Mouse (Mus musculus) limb, embryonic 10.5 days (tissue): ENCODE measurements at regions not wholly inside any gene's neighbourhood (a gene's known extent, or its start where the extent isn't known, plus 50 kb on each side); places are given as distances from the start of the nearest gene placed in this dataset.
A peak's percentile ranks its signal among the peaks of the same experiment; 100 is the strongest.

Experiments
- DNase-seq: peaks from one replicate; pipeline ENCODE4 v3.0.0-alpha.2; 2017; ENCODE audit warnings: low spot score
- H3K27ac ChIP-seq: fragments of 300-500 bp; sonication (generic); 2 replicates; pipeline ENCODE4 v1.5.1; 2016; ENCODE audit warnings: mild to moderate bottlenecking
- H3K27me3 ChIP-seq: fragments of 300-500 bp; sonication (generic); 2 replicates; pipeline ENCODE4 v1.6.1; 2016; ENCODE audit warnings: low read depth, mild to moderate bottlenecking; ENCODE audit not compliant: poor library complexity, severe bottlenecking
- H3K36me3 ChIP-seq: fragments of 300-500 bp; sonication (generic); 2 replicates; pipeline ENCODE4 v1.6.1; 2016; ENCODE audit warnings: mild to moderate bottlenecking, moderate library complexity
- H3K4me1 ChIP-seq: fragments of 300-500 bp; sonication (generic); 2 replicates; pipeline ENCODE4 v1.6.1; 2016
- H3K4me3 ChIP-seq: fragments of 300-500 bp; sonication (generic); 2 replicates; pipeline ENCODE4 v1.5.1; 2016; ENCODE audit warnings: mild to moderate bottlenecking, moderate library complexity
- H3K9me3 ChIP-seq: fragments of 300-500 bp; sonication (generic); replicated peaks from 2 replicates; pipeline ENCODE4 v1.6.1; 2016; ENCODE audit warnings: mild to moderate bottlenecking
- WGBS: fragments of 180-500 bp; shearing (Covaris S2); methylation state at CpG from one replicate; pipeline ENCODE4 v1.1.7; 2016; 5-methylcytosine and 5-hydroxymethylcytosine counted together

- Histone ChIP-seq H3K27ac (no peak overlapping the region), H3K9me3 (no peaks in the 10 kb centered on the region), H3K4me1 (peaks cover 1% of the 10 kb centered on the region; the same call in 1 of the 2 replicates), H3K27me3 (no peaks in the 10 kb centered on the region), H3K36me3 (no peaks in the 10 kb centered on the region), H3K4me3 (no peak overlapping the region)
- 96% methylated on average over 1 of the region's 1 CpGs for WGBS
- no peak for DNase-seq
Observed at GRCm38 (mm10) chr3:100401080-100401479, 88.0 kb downstream of the Tent5c start.

- H3K36me3 ChIP-seq, result no peaks in the 10 kb centered on the region
- 90% methylated on average over 3 of the region's 3 CpGs for WGBS
- no peak overlapping the region for H3K27ac ChIP-seq
- no peak overlapping the region for H3K4me3 ChIP-seq
- H3K4me1 ChIP-seq, result peaks cover 21% of the 10 kb centered on the region
- no peaks in the 10 kb centered on the region for H3K27me3 ChIP-seq
- no peak for DNase-seq
- H3K9me3 ChIP-seq, result no peaks in the 10 kb centered on the region
Observed at GRCm38 (mm10) chr3:100397491-100397890, 91.6 kb downstream of the Tent5c start.

GRCm38 (mm10) chr3:100394911-100395604 lies 94.1 kb downstream of the Tent5c start:
- DNase-seq, result no peak
- Histone ChIP-seq H3K4me3 (no peak overlapping the region), H3K27ac (peak overlapping the region; percentile 46; the same call in 1 of the 2 replicates), H3K36me3 (no peaks in the 10 kb centered on the region), H3K4me1 (peaks cover 21% of the 10 kb centered on the region), H3K27me3 (no peaks in the 10 kb centered on the region), H3K9me3 (no peaks in the 10 kb centered on the region)
- 42% methylated on average over 9 of the region's 9 CpGs for WGBS

- no peaks in the 10 kb centered on the region for H3K36me3 ChIP-seq
- H3K4me1 ChIP-seq, result peaks cover 21% of the 10 kb centered on the region
- no peak for DNase-seq
- H3K9me3 ChIP-seq, result no peaks in the 10 kb centered on the region
- no peak overlapping the region for H3K4me3 ChIP-seq
- H3K27me3 ChIP-seq, result no peaks in the 10 kb centered on the region
- no peak overlapping the region for H3K27ac ChIP-seq
- WGBS, result 81% methylated on average over 1 of the region's 1 CpGs
Observed at GRCm38 (mm10) chr3:100393956-100394355, 95.2 kb downstream of the Tent5c start.

- DNase-seq, result no peak
- H3K27me3 ChIP-seq, result no peaks in the 10 kb centered on the region
- 73% methylated on average over 1 of the region's 1 CpGs for WGBS
- H3K4me1 ChIP-seq, result no peaks in the 10 kb centered on the region
- no peaks in the 10 kb centered on the region for H3K36me3 ChIP-seq
- H3K4me3 ChIP-seq, result no peak overlapping the region
- no peak overlapping the region for H3K27ac ChIP-seq
- no peaks in the 10 kb centered on the region for H3K9me3 ChIP-seq
Observed at GRCm38 (mm10) chr3:100382181-100382580, 106.9 kb downstream of the Tent5c start.

- no peaks in the 10 kb centered on the region for H3K4me1 ChIP-seq
- H3K4me3 ChIP-seq, result no peak overlapping the region
- H3K27me3 ChIP-seq, result no peaks in the 10 kb centered on the region
- no peaks in the 10 kb centered on the region for H3K9me3 ChIP-seq
- H3K36me3 ChIP-seq, result no peaks in the 10 kb centered on the region
- no peak for DNase-seq
- no peak overlapping the region for H3K27ac ChIP-seq
- 84% methylated on average over 2 of the region's 2 CpGs for WGBS
Observed at GRCm38 (mm10) chr3:100381363-100381762, 107.8 kb downstream of the Tent5c start.

GRCm38 (mm10) chr3:100376162-100376561 lies 113.0 kb downstream of the Tent5c start:
- WGBS, result 78% methylated on average over 1 of the region's 1 CpGs
- H3K27ac ChIP-seq, result no peak overlapping the region
- H3K4me3 ChIP-seq, result no peak overlapping the region
- H3K9me3 ChIP-seq, result no peaks in the 10 kb centered on the region
- no peak for DNase-seq
- no peaks in the 10 kb centered on the region for H3K27me3 ChIP-seq
- H3K4me1 ChIP-seq, result no peaks in the 10 kb centered on the region
- no peaks in the 10 kb centered on the region for H3K36me3 ChIP-seq

GRCm38 (mm10) chr3:100366884-100367840 lies 122.0 kb downstream of the Tent5c start:
- WGBS, result 79% methylated on average over 7 of the region's 7 CpGs
- no peak overlapping the region for H3K4me3 ChIP-seq

GRCm38 (mm10) chr3:100366447-100366846 lies 122.7 kb downstream of the Tent5c start:
- 84% methylated on average over 3 of the region's 3 CpGs for WGBS
- H3K4me1 ChIP-seq, result peaks cover 9% of the 10 kb centered on the region; the same call in 1 of the 2 replicates

More at GRCm38 (mm10) chr3:100366884-100367840, 122.0 kb downstream of the Tent5c start:
- Histone ChIP-seq H3K27me3 (no peaks in the 10 kb centered on the region), H3K27ac (no peak overlapping the region), H3K9me3 (no peaks in the 10 kb centered on the region), H3K4me1 (peaks cover 9% of the 10 kb centered on the region; the same call in 1 of the 2 replicates), H3K36me3 (no peaks in the 10 kb centered on the region)
- no peak for DNase-seq

GRCm38 (mm10) chr3:100365354-100365945 lies 123.7 kb downstream of the Tent5c start:
- WGBS, result 89% methylated on average over 3 of the region's 3 CpGs
- Histone ChIP-seq H3K36me3 (no peaks in the 10 kb centered on the region), H3K4me3 (no peak overlapping the region), H3K27ac (no peak overlapping the region), H3K27me3 (no peaks in the 10 kb centered on the region), H3K9me3 (no peaks in the 10 kb centered on the region), H3K4me1 (peaks cover 9% of the 10 kb centered on the region; the same call in 1 of the 2 replicates)
- DNase-seq, result no peak

More at GRCm38 (mm10) chr3:100366447-100366846, 122.7 kb downstream of the Tent5c start:
- Histone ChIP-seq H3K4me3 (no peak overlapping the region), H3K27ac (no peak overlapping the region), H3K36me3 (no peaks in the 10 kb centered on the region), H3K27me3 (no peaks in the 10 kb centered on the region), H3K9me3 (no peaks in the 10 kb centered on the region)
- DNase-seq, result no peak

GRCm38 (mm10) chr3:100364706-100365105 lies 124.4 kb downstream of the Tent5c start:
- no peak for DNase-seq
- peaks cover 9% of the 10 kb centered on the region; the same call in 1 of the 2 replicates for H3K4me1 ChIP-seq
- WGBS, result 88% methylated on average over 2 of the region's 2 CpGs
- H3K36me3 ChIP-seq, result no peaks in the 10 kb centered on the region
- H3K9me3 ChIP-seq, result no peaks in the 10 kb centered on the region
- 0 out of 2 replicates have a peak overlapping the region, but pooled peaks have one; percentile 36 for H3K27ac ChIP-seq
- H3K4me3 ChIP-seq, result no peak overlapping the region
- H3K27me3 ChIP-seq, result no peaks in the 10 kb centered on the region

- DNase-seq, result no peak
- WGBS, result 87% methylated on average over 3 of the region's 3 CpGs
- Histone ChIP-seq H3K27ac (no peak overlapping the region), H3K4me3 (no peak overlapping the region), H3K4me1 (peaks cover 13% of the 10 kb centered on the region; the same call in 1 of the 2 replicates), H3K27me3 (no peaks in the 10 kb centered on the region), H3K36me3 (no peaks in the 10 kb centered on the region), H3K9me3 (no peaks in the 10 kb centered on the region)
Observed at GRCm38 (mm10) chr3:100362983-100363382, 126.1 kb downstream of the Tent5c start.
